Mouse (Mus musculus): Measurements from ENCODE around the gene Htatip2. TPM values are rescaled to one million over a fixed set of nuclear protein-coding genes. Genes with fewer than 3 reads are reported as not detected.

Htatip2 gene
- polyA plus RNA-seq, 1 experiment from 2014 or later: 17.5 TPM

GRCm38 (mm10) chr7:49811346-49811745, 52.4 kb downstream of the Htatip2 start:
- no peak for ATAC-seq (ENCODE audit: insufficient number of reproducible peaks, low FRiP score, low TSS enrichment, low read depth)
- Histone ChIP-seq H3K4me2 (replicated peaks) (no peak overlapping the region), H3K4me1 (no peaks in the 10 kb centered on the region), H3K36me3 (peaks cover 19% of the 10 kb centered on the region), H3K27ac (replicated peaks) (no peak overlapping the region), H3K4me3 (replicated peaks) (no peak overlapping the region), H3K27me3 (no peaks in the 10 kb centered on the region), H3K9ac (no peak overlapping the region), H3K9me3 (replicated peaks) (no peaks in the 10 kb centered on the region)
- WGBS: 44% methylated on average over 4 of the region's 4 CpGs

GRCm38 (mm10) chr7:49819393-49819792, 60.5 kb downstream of the Htatip2 start:
- peaks cover 6% of the 10 kb centered on the region; the same call in 1 of the 2 replicates for H3K36me3 ChIP-seq
- WGBS: 43% methylated on average over 4 of the region's 4 CpGs
- ATAC-seq (ENCODE audit: insufficient number of reproducible peaks, low FRiP score, low TSS enrichment, low read depth): no peak
- H3K4me1 ChIP-seq: no peaks in the 10 kb centered on the region
- H3K9me3 ChIP-seq (replicated peaks): no peaks in the 10 kb centered on the region
- H3K9ac ChIP-seq: no peak overlapping the region
- H3K27me3 ChIP-seq: no peaks in the 10 kb centered on the region
- no peak overlapping the region for H3K27ac ChIP-seq (replicated peaks)
- no peak overlapping the region for H3K4me2 ChIP-seq (replicated peaks)
- no peak overlapping the region for H3K4me3 ChIP-seq (replicated peaks)

GRCm38 (mm10) chr7:49821370-49821769, 62.5 kb downstream of the Htatip2 start:
- Histone ChIP-seq H3K4me1 (no peaks in the 10 kb centered on the region), H3K9me3 (replicated peaks) (no peaks in the 10 kb centered on the region), H3K9ac (no peak overlapping the region), H3K36me3 (peaks cover 6% of the 10 kb centered on the region; the same call in 1 of the 2 replicates), H3K27ac (replicated peaks) (no peak overlapping the region), H3K4me3 (replicated peaks) (no peak overlapping the region), H3K4me2 (replicated peaks) (no peak overlapping the region), H3K27me3 (no peaks in the 10 kb centered on the region)
- no peak for ATAC-seq (ENCODE audit: insufficient number of reproducible peaks, low FRiP score, low TSS enrichment, low read depth)
- 76% methylated on average over 1 of the region's 1 CpGs for WGBS

GRCm38 (mm10) chr7:49822028-49822427, 63.1 kb downstream of the Htatip2 start:
- H3K27ac ChIP-seq (replicated peaks): no peak overlapping the region
- H3K9ac ChIP-seq: no peak overlapping the region
- H3K4me2 ChIP-seq (replicated peaks): no peak overlapping the region
- no peaks in the 10 kb centered on the region for H3K9me3 ChIP-seq (replicated peaks)
- 80% methylated on average over 2 of the region's 2 CpGs for WGBS
- H3K4me1 ChIP-seq: no peaks in the 10 kb centered on the region
- peaks cover 13% of the 10 kb centered on the region for H3K36me3 ChIP-seq
- ATAC-seq (ENCODE audit: insufficient number of reproducible peaks, low FRiP score, low TSS enrichment, low read depth): no peak
- no peak overlapping the region for H3K4me3 ChIP-seq (replicated peaks)
- no peaks in the 10 kb centered on the region for H3K27me3 ChIP-seq

Other genes with a start within 250 kb of the Htatip2 start
- 1.7 and 3.7 TPM in 2 replicates for gene Dbx1, start 122.3 kb upstream of the Htatip2 start, polyA plus RNA-seq (2015; fragmentation: Nextera tagmentation; extraction: Ambion mirVana)
- 46.0 and 46.8 TPM in 2 replicates for gene Prmt3, start 19.2 kb downstream of the Htatip2 start, polyA plus RNA-seq (2015; fragmentation: Nextera tagmentation; extraction: Ambion mirVana)
- gene Slc6a5, start 151.0 kb downstream of the Htatip2 start, polyA plus RNA-seq (2015; fragmentation: Nextera tagmentation; extraction: Ambion mirVana): not detected in 2 replicates
- gene Nell1, start 215.7 kb downstream of the Htatip2 start, polyA plus RNA-seq (2015; fragmentation: Nextera tagmentation; extraction: Ambion mirVana): 6.9 and 8.0 TPM in 2 replicates

Data from embryonic facial prominence, embryonic 15.5 days (tissue).